Mouse (Mus musculus) left cerebral cortex, adult 18-20 months (tissue): ENCODE data around the gene Olfr1408. TPM values are rescaled to one million over a fixed set of nuclear protein-coding genes. Genes with fewer than 3 reads are reported as not detected.

ENCODE experiments used
- DNase-seq, 2 experiments: peaks; one replicate each; pipeline ENCODE4 v3.0.0; 2021 to 2022; ENCODE audit warnings: low spot score in 2 of 2, mixed read lengths in 1 of 2
- long read RNA-seq, 2 experiments: library from polyadenylated mRNA; stranded (forward); transcript quantifications; one replicate each; pipeline ENCODE4 v2.0.0; 2021
- total RNA-seq, 2 experiments: library from RNA; stranded (reverse); gene quantifications; 2 replicates each; pipeline ENCODE4 v1.2.3; 2021

Olfr1408 gene
- total RNA-seq, result not detected
- long read RNA-seq, experiment 1, result 0 reads
- long read RNA-seq, experiment 2, result 0 reads

DNA sequence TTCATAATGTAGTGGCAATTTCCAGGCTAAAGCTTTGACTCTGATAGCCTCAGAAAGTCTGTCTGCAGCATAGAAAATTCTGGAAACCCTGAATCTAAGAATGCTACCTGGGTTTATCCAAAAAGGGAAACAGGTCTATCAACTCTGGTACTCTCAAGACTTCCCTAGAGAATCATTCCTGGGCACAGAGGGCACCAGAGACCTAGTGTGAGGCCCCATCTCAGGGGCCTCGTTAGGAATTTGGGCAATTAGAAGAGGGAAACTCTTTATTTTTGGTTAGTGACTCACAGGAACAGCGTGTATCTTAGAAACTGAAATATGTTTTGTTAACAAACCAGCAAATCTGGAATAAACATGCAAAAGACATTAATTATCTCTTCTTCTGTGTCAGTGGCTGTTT lies at the start of gene Olfr1408:
Olfr1408 (minus strand) TSS at position 101 of the 400 bp plus-strand sequence.
- DNase-seq, result no peak

DNA sequence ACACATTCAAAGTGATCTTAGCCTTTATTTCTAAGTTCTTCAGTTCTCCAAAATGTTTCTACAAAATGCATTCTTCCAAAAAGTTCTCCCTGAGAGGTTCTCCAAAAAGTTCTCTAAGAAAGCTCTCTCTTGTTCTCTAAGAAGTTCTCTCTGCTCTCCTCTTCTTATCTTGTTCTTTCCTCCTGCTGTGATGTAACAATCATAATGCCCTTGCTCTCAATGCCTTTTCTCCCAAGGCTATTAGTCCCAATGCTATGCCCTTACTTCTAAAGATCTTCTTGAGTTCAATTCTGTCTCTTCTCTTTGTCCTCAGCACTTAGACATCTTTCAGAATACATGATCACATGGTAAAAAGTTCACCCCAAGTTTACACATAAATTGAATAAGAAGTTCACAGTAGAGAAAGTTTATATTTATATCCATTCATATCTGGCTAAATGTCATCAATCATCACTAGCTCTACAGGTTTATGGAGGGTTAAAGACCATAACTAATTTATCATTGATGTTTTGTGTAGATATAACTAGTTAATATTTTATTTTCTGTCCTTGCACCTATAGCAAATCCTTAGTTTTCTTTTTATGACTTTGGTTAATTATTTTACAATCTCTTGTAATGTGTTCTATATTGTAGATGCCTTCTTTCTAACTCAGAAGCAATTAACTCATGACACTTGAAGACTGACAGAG lies 37.1 kb upstream of the Olfr1408 start:
- no peak for DNase-seq

Other genes starting within 250 kb of the Olfr1408 start
- gene Apcs, start 242.3 kb downstream of the Olfr1408 start, total RNA-seq, result not detected
- gene Olfr16, start 187.0 kb downstream of the Olfr1408 start, total RNA-seq, result not detected
- gene Olfr1406, start 53.3 kb upstream of the Olfr1408 start, total RNA-seq, result not detected
- not detected for gene Olfr218, start 60.4 kb upstream of the Olfr1408 start, total RNA-seq
- not detected for gene Olfr1404, start 75.0 kb upstream of the Olfr1408 start, total RNA-seq
- gene Fcer1a, start 89.8 kb upstream of the Olfr1408 start, total RNA-seq, result not detected
- gene Olfr418, start 128.6 kb upstream of the Olfr1408 start, total RNA-seq, result not detected
- gene Mptx2, start 140.4 kb upstream of the Olfr1408 start, total RNA-seq, result not detected
- gene Ackr1, start 196.4 kb upstream of the Olfr1408 start, total RNA-seq, result 10 to 100 TPM; 71.0 to 71.7 TPM
- 1 to 10 TPM; 1.4 to 3.0 TPM for gene Aim2, start 213.5 kb upstream of the Olfr1408 start, total RNA-seq
- 100 to 1,000 TPM; 403 to 436 TPM for gene Cadm3, start 230.3 kb upstream of the Olfr1408 start, total RNA-seq